Mouse (Mus musculus) midbrain, embryonic 10.5 days (tissue): ENCODE measurements around the gene Dyx1c1. TPM values are rescaled to one million over a fixed set of nuclear protein-coding genes. Genes with fewer than 3 reads are reported as not detected.
A peak's percentile ranks its signal among the peaks of the same experiment; 100 is the strongest.

ENCODE experiments used
- DNase-seq: peaks from one replicate; pipeline ENCODE4 v3.0.0-alpha.2; 2017; ENCODE audit warnings: low spot score
- H3K27ac ChIP-seq: fragments of 300-500 bp; sonication (generic); replicated peaks from 2 replicates; pipeline ENCODE4 v1.5.1; 2016; ENCODE audit warnings: mild to moderate bottlenecking
- H3K27me3 ChIP-seq: fragments of 300-500 bp; sonication (generic); 2 replicates; pipeline ENCODE4 v1.6.1; 2016; ENCODE audit warnings: low read depth, mild to moderate bottlenecking; ENCODE audit not compliant: poor library complexity, severe bottlenecking
- H3K36me3 ChIP-seq: fragments of 300-500 bp; sonication (generic); 2 replicates; pipeline ENCODE4 v1.6.1; 2016; ENCODE audit warnings: mild to moderate bottlenecking, moderate library complexity
- H3K4me1 ChIP-seq: fragments of 300-500 bp; sonication (generic); 2 replicates; pipeline ENCODE4 v1.6.1; 2016
- H3K4me3 ChIP-seq: fragments of 300-500 bp; sonication (generic); 2 replicates; pipeline ENCODE4 v1.5.1; 2016; ENCODE audit warnings: mild to moderate bottlenecking, moderate library complexity
- H3K9me3 ChIP-seq: fragments of 300-500 bp; sonication (generic); replicated peaks from 2 replicates; pipeline ENCODE4 v1.6.1; 2016; ENCODE audit warnings: mild to moderate bottlenecking
- WGBS: fragments of 180-500 bp; shearing (Covaris S2); methylation state at CpG from one replicate; pipeline ENCODE4 v1.1.7; 2016; 5-methylcytosine and 5-hydroxymethylcytosine counted together
- polyA plus RNA-seq: library from polyadenylated mRNA; unstranded; fragments of >200 nt; fragmentation: Nextera tagmentation; extraction: Ambion mirVana; gene quantifications from 2 replicates; pipeline ENCODE4 v1.2.1, GENCODE M21; 2016

Gene Dyx1c1
- polyA plus RNA-seq = 1.7 and 2.3 TPM in 2 replicates

DNA sequence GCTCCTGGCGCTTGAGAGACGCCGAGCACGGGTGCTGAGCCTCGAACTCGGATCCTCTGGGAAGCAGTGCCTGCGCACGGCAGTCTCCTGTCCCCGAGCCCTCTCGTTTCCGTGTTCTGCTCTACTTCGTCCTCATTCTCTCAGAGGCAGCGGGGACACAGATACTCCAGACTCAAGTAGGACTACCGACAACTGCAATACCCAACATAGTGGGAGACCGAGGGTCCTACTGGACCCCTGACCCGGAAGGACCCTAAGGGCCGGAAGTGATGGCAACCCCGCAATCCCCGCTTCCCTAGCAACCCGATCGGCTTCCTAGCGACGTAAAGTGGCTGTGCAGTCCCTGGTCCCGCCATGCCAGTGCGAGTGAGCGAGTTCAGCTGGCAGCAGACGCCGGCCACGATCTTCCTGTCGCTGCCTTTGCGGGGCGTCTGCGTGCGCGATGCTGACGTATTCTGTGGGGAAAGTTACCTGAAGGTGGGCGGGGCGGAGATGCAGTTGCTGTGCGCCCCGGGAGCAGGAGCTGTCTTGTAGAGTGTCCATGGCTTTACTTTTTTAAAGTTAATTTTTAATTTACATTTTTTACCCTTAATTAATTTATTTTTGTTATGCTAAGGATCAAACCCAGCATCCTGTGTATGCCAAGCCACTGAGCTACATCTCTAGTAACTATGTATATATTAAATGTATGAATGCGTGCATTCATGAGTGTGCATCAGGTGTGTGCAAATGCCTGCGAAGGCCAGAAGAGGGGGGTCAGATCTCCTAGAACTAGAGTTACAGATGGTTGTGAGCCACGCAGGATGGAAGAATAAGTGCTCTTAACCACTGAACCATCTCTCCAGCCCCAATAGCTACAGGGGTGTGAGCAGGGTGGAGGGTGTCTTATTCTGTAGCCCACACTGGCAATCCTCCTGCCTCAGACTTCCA is at the start of gene Dyx1c1, which contains the start of gene Gm44503:
Dyx1c1 (plus strand) TSS at position 265 of the 930 bp plus-strand sequence.
Gm44503 (plus strand) TSS at position 332 of the 930 bp plus-strand sequence.
- Histone ChIP-seq H3K27me3 (no peaks in the 10 kb centered on the region), H3K4me3 (peak within 1 kb of the TSS; percentile 79), H3K4me1 (peaks cover 15% of the 10 kb centered on the region), H3K9me3 (no peaks in the 10 kb centered on the region), H3K27ac (peak within 1 kb of the TSS; percentile 84), H3K36me3 (no peaks in the 10 kb centered on the region)
- 2% methylated on average over 43 of the region's 43 CpGs for WGBS
- DNase-seq = peak; percentile 92

DNA sequence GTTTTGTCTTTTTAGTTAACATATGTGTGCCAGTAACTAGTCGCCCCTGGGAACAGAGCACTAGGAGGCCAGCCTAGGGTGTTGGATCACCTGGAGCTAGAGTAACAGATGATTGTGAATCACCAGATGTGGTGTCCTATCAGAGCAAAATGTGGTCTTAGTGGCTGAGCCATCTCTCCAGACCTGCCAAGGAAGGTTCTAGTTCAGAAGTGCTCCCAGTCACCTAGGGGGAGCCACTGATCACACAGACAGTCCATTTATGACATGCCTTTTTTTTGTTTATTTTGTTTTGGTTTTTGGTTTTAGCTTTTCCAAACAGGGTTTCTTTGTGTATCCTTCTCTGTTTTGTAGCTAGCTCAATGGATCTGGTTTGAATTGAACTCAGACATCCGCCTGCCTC is 47.2 kb upstream of the Dyx1c1 start:
- Histone ChIP-seq H3K36me3 (peaks cover 94% of the 10 kb centered on the region), H3K9me3 (no peaks in the 10 kb centered on the region), H3K4me1 (no peaks in the 10 kb centered on the region), H3K27me3 (no peaks in the 10 kb centered on the region), H3K27ac (no peak overlapping the region), H3K4me3 (no peak overlapping the region)
- WGBS = 86% methylated on average over 2 of the region's 2 CpGs
- DNase-seq = no peak

DNA sequence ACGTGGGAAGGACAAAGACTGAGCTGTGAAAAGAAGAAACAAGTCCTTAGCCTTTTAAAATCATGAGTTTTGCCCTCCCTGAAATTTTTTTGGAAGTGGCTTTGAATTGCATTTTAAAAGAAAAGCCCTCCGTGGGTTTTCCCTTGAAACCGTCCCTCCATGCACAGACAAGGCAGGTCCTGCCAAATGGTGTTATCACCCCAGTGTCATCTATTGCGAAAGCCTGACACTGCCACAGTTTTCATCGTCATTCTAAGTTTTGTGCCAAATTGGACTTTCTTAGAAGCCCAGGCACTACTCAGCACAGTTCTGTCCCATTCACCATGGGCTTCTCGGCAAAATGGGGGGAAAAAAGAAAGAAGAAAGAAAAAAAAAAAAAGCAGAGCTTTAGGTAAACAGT is 45.0 kb upstream of the Dyx1c1 start:
- Histone ChIP-seq H3K27ac (no peak overlapping the region), H3K4me1 (no peaks in the 10 kb centered on the region), H3K36me3 (peaks cover 81% of the 10 kb centered on the region), H3K9me3 (no peaks in the 10 kb centered on the region), H3K4me3 (no peak overlapping the region), H3K27me3 (no peaks in the 10 kb centered on the region)
- DNase-seq = no peak
- WGBS = 90% methylated on average over 6 of the region's 6 CpGs

- WGBS = 86% methylated on average over 7 of the region's 7 CpGs
- no peaks in the 10 kb centered on the region for H3K9me3 ChIP-seq
- H3K27ac ChIP-seq = no peak overlapping the region
- no peak overlapping the region for H3K4me3 ChIP-seq
- no peaks in the 10 kb centered on the region for H3K4me1 ChIP-seq
- H3K27me3 ChIP-seq = no peaks in the 10 kb centered on the region
- no peak for DNase-seq
- H3K36me3 ChIP-seq = peaks cover 59% of the 10 kb centered on the region
Observed at GRCm38 (mm10) chr9:72915728-72916127, 42.9 kb upstream of the Dyx1c1 start.

DNA sequence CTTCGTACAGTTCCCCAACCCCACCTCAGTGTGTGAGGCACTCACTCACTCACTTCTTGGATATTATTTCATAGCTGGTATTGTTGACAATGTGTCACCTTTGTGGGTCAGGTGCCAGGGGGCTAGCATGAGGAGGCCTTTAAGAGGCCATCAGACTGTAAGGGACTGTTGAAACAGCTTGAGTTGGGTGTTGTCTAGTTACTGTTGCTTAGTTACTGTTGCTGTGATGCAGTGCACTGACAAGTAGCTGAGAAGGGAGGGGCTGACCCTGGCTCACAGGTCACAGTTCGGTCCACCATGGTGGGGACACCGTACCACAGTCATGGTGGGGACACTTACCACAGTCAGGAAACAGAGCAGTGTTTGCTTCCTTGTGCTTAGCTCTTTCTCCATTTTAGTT is 35.5 kb upstream of the Dyx1c1 start:
- no peak overlapping the region for H3K4me3 ChIP-seq
- H3K27me3 ChIP-seq = peaks cover 44% of the 10 kb centered on the region
- no peak overlapping the region for H3K27ac ChIP-seq
- no peak for DNase-seq
- 74% methylated on average over 3 of the region's 3 CpGs for WGBS
- no peaks in the 10 kb centered on the region for H3K9me3 ChIP-seq
- H3K4me1 ChIP-seq = peaks cover 38% of the 10 kb centered on the region
- H3K36me3 ChIP-seq = 0 out of 2 replicates have a peak, but pooled peaks cover 7% of the 10 kb centered on the region

DNA sequence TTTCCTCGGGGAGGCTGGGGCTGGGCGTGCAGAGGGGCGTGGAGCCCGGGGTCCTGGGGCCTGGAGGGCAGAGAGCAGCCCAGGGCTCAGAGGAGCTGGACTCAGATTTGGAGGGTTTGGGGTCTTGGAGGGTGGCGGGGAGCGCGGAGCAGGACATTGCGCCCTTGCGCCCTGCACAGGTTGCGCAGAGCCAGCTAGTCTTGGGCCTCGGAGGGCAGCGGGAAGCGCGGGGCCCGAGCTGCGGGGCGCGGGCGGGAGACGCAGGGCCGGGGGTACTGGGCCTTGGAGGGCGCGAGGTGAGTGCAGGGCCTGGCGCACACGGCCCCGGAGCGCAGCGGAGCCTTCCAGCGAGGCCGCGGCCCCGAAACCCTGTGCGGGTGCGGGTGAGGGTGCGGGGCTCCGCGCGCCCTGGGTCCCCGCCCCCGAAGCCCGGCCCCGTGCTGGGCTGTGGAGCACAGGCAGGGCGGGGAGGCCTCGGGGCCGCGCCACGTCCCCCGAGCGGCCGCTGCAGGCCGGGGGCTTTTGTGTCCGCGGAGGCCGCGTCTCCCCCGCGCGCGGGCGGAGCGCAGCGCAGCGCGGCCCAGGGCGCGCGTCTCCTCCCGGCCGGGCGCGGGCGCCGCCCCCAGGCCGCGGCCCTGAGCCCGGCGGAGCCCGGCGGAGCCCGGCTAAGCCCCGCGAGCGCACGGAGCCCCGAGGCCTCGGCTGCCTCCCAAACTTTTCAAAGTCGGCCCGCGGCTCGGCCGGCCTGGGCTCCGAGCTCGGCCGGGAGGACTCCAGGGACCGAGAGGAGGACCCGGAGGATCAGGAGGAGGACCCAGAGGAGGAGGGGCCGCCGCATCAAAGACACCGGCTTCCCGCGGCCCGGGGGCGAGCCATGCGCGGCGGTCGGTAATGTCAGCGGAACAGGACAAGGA is 33.3 kb upstream of the Dyx1c1 start, which contains the start of gene Pygo1:
Pygo1 (plus strand) TSS at position 625 of the 914 bp plus-strand sequence.
- Histone ChIP-seq H3K4me3 (peak within 1 kb of the TSS; percentile 85), H3K36me3 (peaks cover 15% of the 10 kb centered on the region), H3K4me1 (peaks cover 38% of the 10 kb centered on the region), H3K27ac (peak within 1 kb of the TSS; percentile 94), H3K27me3 (peaks cover 44% of the 10 kb centered on the region), H3K9me3 (no peaks in the 10 kb centered on the region)
- DNase-seq = peak; percentile 80
- WGBS = under 1% methylated on average over 102 of the region's 108 CpGs

- H3K4me1 ChIP-seq = peaks cover 38% of the 10 kb centered on the region
- DNase-seq = no peak
- peak overlapping the region; percentile 85 for H3K4me3 ChIP-seq
- WGBS = 1% methylated on average over 20 of the region's 20 CpGs
- peaks cover 15% of the 10 kb centered on the region for H3K36me3 ChIP-seq
- H3K27ac ChIP-seq = peak overlapping the region; percentile 94
- H3K27me3 ChIP-seq = peaks cover 44% of the 10 kb centered on the region
- no peaks in the 10 kb centered on the region for H3K9me3 ChIP-seq
Observed at GRCm38 (mm10) chr9:72925935-72926258, 32.7 kb upstream of the Dyx1c1 start.

DNA sequence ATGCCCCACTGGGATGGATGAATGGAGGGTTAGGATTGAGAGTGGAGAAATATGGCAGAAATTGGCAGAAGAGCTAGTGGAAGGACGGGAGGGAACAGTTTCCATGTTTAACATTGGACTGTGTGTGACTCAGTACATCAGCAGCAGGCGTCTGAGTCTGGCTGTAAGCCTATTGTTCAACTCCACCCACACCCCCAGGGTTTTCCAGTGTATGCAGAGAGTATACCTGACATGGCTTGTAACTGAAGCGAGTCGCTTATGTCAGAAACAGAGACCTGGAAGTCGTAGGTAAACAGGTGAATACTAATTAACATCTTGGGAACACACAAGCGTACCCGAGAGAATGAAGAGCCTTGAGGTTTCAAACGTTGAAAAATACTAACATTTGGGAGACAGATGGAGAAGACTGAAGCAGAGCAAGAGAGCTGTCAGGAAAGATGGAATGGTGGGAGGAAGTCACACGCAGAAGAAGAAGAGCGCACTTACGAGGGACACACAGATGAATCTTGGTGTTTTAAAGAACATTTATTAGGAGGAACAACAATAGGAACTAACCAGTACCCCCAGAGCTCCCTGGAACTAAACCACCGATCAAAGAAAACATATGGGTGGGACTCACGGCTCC is 27.3 kb upstream of the Dyx1c1 start:
- Histone ChIP-seq H3K9me3 (peaks cover 6% of the 10 kb centered on the region; the same call in 1 of the 2 replicates), H3K36me3 (peaks cover 45% of the 10 kb centered on the region), H3K27me3 (peaks cover 17% of the 10 kb centered on the region), H3K27ac (no peak overlapping the region), H3K4me1 (peaks cover 19% of the 10 kb centered on the region), H3K4me3 (no peak overlapping the region)
- 82% methylated on average over 13 of the region's 13 CpGs for WGBS
- DNase-seq = no peak

GRCm38 (mm10) chr9:72935309-72935708 is 23.3 kb upstream of the Dyx1c1 start:
- Histone ChIP-seq H3K27me3 (no peaks in the 10 kb centered on the region), H3K4me3 (no peak overlapping the region), H3K9me3 (peaks cover 6% of the 10 kb centered on the region; the same call in 1 of the 2 replicates), H3K36me3 (peaks cover 30% of the 10 kb centered on the region), H3K4me1 (0 out of 2 replicates have a peak, but pooled peaks cover 2% of the 10 kb centered on the region), H3K27ac (no peak overlapping the region)
- no peak for DNase-seq
- WGBS = 88% methylated on average over 4 of the region's 4 CpGs

- 83% methylated on average over 2 of the region's 2 CpGs for WGBS
- H3K36me3 ChIP-seq = peaks cover 30% of the 10 kb centered on the region
Observed at GRCm38 (mm10) chr9:72936301-72936700, 22.3 kb upstream of the Dyx1c1 start.

DNA sequence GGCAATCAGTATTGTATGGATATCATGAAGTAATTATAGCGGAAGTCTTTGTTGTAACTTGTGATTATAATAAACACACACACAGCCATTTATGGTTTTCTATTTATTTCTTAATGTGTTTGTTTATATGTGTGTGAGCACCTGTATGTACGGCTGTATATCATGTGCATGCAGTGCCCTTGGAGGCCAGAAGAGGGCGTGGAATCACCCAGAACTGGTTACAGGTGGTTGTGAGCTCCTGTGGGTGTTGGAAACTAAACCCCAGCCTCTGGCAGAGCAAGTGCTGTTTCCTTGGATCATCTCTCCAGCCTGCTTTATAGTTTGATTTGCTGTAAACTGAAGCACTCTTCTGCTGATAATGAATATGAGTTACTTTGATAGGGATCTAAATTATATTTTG is 15.2 kb upstream of the Dyx1c1 start:
- no peak overlapping the region for H3K27ac ChIP-seq
- no peaks in the 10 kb centered on the region for H3K4me1 ChIP-seq
- no peak for DNase-seq
- H3K27me3 ChIP-seq = no peaks in the 10 kb centered on the region
- peaks cover 11% of the 10 kb centered on the region; the same call in 1 of the 2 replicates for H3K9me3 ChIP-seq
- H3K4me3 ChIP-seq = no peak overlapping the region
- 63% methylated on average over 3 of the region's 3 CpGs for WGBS
- peaks cover 50% of the 10 kb centered on the region for H3K36me3 ChIP-seq

More at GRCm38 (mm10) chr9:72936301-72936700, 22.3 kb upstream of the Dyx1c1 start:
- H3K4me3 ChIP-seq = no peak overlapping the region
- H3K4me1 ChIP-seq = 0 out of 2 replicates have a peak, but pooled peaks cover 2% of the 10 kb centered on the region
- peaks cover 6% of the 10 kb centered on the region; the same call in 1 of the 2 replicates for H3K9me3 ChIP-seq
- no peak for DNase-seq
- no peaks in the 10 kb centered on the region for H3K27me3 ChIP-seq
- no peak overlapping the region for H3K27ac ChIP-seq

- H3K9me3 ChIP-seq = peaks cover 11% of the 10 kb centered on the region; the same call in 1 of the 2 replicates
- WGBS = 90% methylated on average over 13 of the region's 13 CpGs
- no peaks in the 10 kb centered on the region for H3K27me3 ChIP-seq
- no peak overlapping the region for H3K27ac ChIP-seq
- DNase-seq = no peak
- H3K4me1 ChIP-seq = no peaks in the 10 kb centered on the region
- peaks cover 50% of the 10 kb centered on the region for H3K36me3 ChIP-seq
- H3K4me3 ChIP-seq = no peak overlapping the region
Observed at GRCm38 (mm10) chr9:72944286-72944685, 14.3 kb upstream of the Dyx1c1 start.
